Mouse (Mus musculus) spleen, postnatal 36 days (tissue): ENCODE results near the gene Wdtc1.

Experiments
- DNase-seq, 2 experiments: peaks; one replicate each; pipeline ENCODE4 v3.0.0; 2022; ENCODE audit warnings: low spot score in 2 of 2, mixed read lengths in 1 of 2

Wdtc1 gene

DNA sequence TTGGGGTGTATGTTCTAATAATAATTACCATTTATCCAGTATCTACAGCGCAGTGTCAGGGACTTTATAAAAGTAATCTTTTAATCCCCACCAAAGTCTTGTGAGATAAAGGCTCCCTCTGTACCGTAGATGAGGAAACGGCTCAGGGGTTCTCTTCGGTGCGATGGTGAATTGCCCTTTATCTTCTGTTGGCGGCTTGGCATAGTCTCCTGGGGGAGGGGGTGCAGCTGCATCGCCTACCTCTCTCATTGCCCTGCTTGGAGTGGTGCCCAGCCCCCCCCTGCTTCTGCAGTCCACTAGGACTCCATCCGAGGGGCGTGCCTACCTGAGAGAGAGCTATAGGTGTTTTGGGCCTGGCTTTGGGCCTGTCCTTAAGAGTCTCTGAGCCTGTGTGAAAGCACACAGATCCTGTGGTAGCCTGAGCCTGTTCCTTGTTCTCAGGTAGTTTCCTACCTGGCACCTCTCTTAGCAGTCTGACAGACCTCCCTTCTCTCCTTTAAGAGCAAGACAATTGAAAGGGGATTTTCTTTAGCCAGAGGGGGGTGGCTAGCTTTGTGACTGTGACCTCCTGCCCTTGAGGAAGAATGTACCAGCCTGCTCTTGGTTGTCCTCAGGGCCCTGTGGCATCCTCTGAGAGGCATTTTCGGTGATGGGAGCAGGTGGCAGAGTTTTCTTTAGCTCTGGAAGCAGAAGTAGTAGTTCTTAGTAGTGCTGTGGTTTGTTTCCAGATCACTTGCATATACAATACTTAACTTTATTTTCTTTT lies 22.7 kb upstream of the Wdtc1 start:
- DNase-seq: no peak

- DNase-seq: no peak
Measured at GRCm38 (mm10) chr4:133374011-133374410, 20.7 kb upstream of the Wdtc1 start.

GRCm38 (mm10) chr4:133372278-133372665 lies 19.0 kb upstream of the Wdtc1 start:
- DNase-seq: no peak

DNA sequence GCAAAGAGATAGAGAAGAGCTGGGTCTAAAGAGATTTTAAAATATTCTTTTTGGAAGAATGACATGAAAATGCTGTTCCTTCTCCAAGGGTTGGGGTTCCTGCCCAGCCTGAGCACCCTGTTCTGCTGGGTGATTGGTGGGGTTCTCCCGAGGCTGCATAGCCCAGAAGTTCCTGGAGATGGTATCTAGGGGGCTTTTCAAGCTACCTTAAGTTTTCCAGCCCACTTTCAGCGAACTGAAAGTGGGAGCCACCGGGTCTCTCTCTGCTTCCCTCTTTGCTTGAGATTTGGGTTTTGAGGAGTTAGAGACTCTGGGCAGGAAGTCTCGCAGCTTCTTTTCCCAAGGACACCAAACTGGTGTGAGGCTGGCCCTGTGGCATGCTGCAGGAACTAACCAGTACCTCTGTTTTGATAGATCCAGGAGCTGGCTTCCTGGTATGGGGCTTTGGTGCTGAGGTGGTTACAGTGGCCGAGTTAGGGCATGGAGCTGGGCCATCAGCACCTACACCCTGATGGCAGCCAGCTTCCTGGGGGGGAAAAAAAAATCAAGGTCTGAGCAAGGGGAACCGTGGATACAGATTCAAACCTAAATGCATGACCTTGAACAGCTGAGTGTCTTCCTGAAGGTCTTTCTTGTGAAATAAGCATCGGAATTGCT lies 18.5 kb upstream of the Wdtc1 start:
- no peak for DNase-seq

GRCm38 (mm10) chr4:133370298-133371274 lies 17.3 kb upstream of the Wdtc1 start:
- DNase-seq: no peak

GRCm38 (mm10) chr4:133369553-133370297 lies 16.4 kb upstream of the Wdtc1 start, which contains the start of gene Slc9a1:
TSS of gene Slc9a1 (plus strand) at chr4:133369706.
- peak; percentile 89 to 91 for DNase-seq

GRCm38 (mm10) chr4:133354641-133355040 lies 1.4 kb upstream of the Wdtc1 start:
- DNase-seq: no peak

DNA sequence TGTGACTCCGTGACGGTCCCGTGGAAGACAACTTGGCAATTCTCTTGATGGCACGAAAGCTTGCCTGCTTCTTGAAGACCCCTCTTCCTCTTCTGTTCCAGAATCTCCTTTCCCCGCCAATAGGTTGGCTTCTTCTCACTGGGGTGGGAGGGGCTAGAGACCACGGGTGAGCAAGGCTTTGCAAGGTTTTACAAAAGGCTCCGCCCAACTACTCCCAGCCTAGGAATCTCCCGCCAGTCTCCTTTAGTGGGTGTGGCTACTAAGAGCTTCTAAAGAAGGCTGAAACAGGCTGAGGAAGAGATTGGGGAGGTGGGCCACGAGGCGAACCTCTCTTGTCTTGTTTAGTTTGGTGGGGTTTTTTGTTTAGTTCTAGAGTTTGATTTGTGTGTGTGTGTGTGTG lies 484 bp downstream of the Wdtc1 start:
- DNase-seq: no peak

- DNase-seq: no peak
Measured at GRCm38 (mm10) chr4:133348051-133348775, 5.1 kb downstream of the Wdtc1 start.

- DNase-seq: no peak
Measured at GRCm38 (mm10) chr4:133347624-133348023, 5.7 kb downstream of the Wdtc1 start.

DNA sequence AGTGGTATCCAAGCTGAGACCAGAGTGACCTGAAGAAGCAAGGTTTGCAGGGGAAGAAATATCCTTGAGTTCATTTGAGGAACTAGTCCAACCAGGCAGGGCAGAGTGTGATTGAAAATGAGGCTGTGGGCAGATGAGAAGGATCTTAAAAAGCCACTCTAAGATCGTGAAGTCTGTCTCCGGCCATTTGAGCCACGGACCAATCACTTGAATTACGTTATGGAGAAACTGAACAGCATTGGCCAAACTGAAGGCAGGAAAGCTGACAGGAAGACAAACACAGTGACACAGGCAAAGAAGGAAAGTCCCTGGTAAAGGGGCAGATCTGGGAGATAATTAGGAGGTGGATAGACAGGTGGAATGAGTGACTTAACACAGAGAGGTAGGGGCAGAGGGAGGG lies 6.7 kb downstream of the Wdtc1 start:
- DNase-seq: no peak

GRCm38 (mm10) chr4:133345702-133346101 lies 7.6 kb downstream of the Wdtc1 start:
- DNase-seq: no peak

DNA sequence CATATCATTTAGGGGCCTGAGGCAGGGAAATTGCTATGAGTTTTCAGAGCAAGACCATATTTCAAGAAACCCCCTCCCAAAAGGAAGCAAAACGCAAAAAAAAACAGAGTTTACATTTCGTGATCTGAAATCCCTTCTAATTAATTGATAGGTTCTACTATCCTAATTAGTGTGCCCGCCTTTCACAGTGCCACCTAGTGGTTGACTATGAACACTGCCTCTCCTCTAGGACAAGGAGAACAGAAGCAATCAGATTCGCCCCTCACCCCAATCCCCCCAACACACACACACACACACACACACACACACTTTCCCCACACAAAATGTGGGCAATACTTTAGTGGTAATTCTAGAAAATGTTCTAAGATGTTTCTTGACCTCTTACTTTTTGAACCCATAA lies 9.2 kb downstream of the Wdtc1 start:
- DNase-seq: no peak

GRCm38 (mm10) chr4:133340217-133340616 lies 13.1 kb downstream of the Wdtc1 start:
- no peak for DNase-seq

DNA sequence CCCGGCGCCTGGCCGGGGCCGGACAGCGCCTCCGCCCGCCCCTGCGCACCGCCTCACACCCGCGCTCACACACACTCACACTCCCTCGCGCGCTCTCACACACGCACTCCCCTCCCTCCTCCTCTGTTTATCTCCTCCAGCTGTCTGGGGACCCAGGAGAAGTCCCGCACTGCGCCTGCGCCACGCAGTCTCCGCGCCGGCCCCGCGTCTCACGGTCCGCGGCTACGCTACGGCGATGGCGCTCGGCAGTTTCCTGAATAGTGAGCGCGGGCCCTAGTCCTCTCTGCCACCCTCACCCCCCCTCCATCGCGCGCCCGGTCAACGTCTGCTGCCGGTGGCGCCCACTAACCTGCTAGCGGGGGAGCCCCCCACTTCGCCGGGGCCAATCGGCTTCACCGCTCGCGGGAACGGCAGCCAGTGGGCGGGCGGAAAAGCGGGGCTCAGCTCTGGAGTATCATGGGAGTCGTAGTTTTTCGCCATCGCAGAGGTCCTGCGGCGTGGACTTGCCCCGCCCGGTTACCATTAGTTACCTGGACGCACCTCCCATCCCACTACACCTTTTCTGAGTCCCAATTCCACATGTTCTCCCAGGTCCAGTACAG lies 14.0 kb downstream of the Wdtc1 start:
- peak; percentile 98 to 99 for DNase-seq

- DNase-seq: peak in 1 of 2 experiments; percentile 22
Measured at GRCm38 (mm10) chr4:133338521-133339095, 14.7 kb downstream of the Wdtc1 start.

GRCm38 (mm10) chr4:133337833-133338520 lies 15.3 kb downstream of the Wdtc1 start:
- no peak for DNase-seq

DNA sequence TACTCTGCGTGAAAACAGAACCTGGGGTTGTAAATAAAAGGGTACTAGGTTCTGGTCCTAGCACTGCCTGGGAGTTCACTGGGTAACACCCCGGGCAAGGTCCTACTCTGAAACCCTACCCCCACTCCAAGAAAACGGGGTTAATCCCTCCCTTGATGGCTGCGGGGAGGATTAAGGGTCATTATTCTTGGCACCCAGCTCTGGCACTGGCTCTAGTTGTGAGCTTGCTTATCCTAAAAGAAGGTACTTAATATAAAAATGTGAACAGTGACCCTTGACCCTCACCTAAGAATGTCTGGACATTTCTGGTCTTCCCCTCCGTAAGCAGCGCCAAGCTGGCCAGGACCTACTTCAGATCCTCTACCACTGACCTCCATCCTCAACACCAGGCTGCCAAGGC lies 20.0 kb downstream of the Wdtc1 start:
- DNase-seq: no peak

GRCm38 (mm10) chr4:133330296-133330695 lies 23.0 kb downstream of the Wdtc1 start:
- no peak for DNase-seq
